In genomic region chr1:24367570-24368517, GRCm38 (mm10) we compare ENCODE assay signal across 9 mouse cellular contexts.
A peak's percentile ranks its signal among the peaks of the same experiment; 100 is the strongest.
DNase-seq lines count a peak whose midpoint lies in the region; ATAC-seq and TF ChIP-seq lines count a peak whose summit lies in the region.
"Had no signal": no experiment of that assay in that cellular context is flagged by ENCODE, and none has a peak within 500 bp of the region (broad histone marks: within the 10 kb centered on the region; RNA-seq: fewer than 3 reads in every experiment).

No protein-coding gene starts in this region.

- no peak for ATAC-seq in lung, embryonic 14.5 days (ENCODE audit: insufficient read depth)
- ATAC-seq in hindbrain, embryonic 14.5 days (ENCODE audit: low FRiP score) = no peak
- no peak for ATAC-seq in lung, embryonic 15.5 days (ENCODE audit: borderline replicate concordance, extremely low read depth, low FRiP score, low TSS enrichment)
- ATAC-seq in inflammation-experienced regulatory T-cells, adult 6 months = no peak

- H3K9me3 ChIP-seq in lung, embryonic 14.5 days (ENCODE audit: low read depth, low read length) = no peaks in the 10 kb centered on the region
- H3K9me3 ChIP-seq in hindbrain, embryonic 14.5 days (ENCODE audit: control insufficient read depth, low read length) = no peaks in the 10 kb centered on the region
- no peaks in the 10 kb centered on the region for H3K9me3 ChIP-seq in lung, embryonic 15.5 days

- H3K4me2 ChIP-seq in lung, embryonic 14.5 days = peak overlapping the region; percentile 36; the same call in 1 of the 2 replicates
- peak overlapping the region; percentile 32; the same call in 1 of the 2 replicates for H3K4me2 ChIP-seq in hindbrain, embryonic 14.5 days (replicated peaks)
- peak overlapping the region; percentile 24; the same call in 1 of the 2 replicates for H3K4me2 ChIP-seq in lung, embryonic 15.5 days

- H3K4me1 ChIP-seq in lung, embryonic 14.5 days (ENCODE audit: insufficient read depth) = no peaks in the 10 kb centered on the region
- H3K4me1 ChIP-seq in cortical plate, adult 2 months (ENCODE audit: control insufficient read depth, insufficient read depth, low read length) = no peaks in the 10 kb centered on the region
- no peaks in the 10 kb centered on the region for H3K4me1 ChIP-seq in hindbrain, embryonic 14.5 days (replicated peaks; ENCODE audit: control insufficient read depth, insufficient read depth, low read length)
- peaks cover 4% of the 10 kb centered on the region; the same call in 1 of the 2 replicates for H3K4me1 ChIP-seq in lung, embryonic 15.5 days
- H3K4me1 ChIP-seq: megakaryocyte, embryonic 14.5 days had no signal

- no peaks in the 10 kb centered on the region for H3K27me3 ChIP-seq in lung, embryonic 14.5 days (ENCODE audit: insufficient read depth, low read length)
- no peaks in the 10 kb centered on the region for H3K27me3 ChIP-seq in hindbrain, embryonic 14.5 days (ENCODE audit: control insufficient read depth, insufficient read depth, low read length)
- no peaks in the 10 kb centered on the region for H3K27me3 ChIP-seq in lung, embryonic 15.5 days
- H3K27me3 ChIP-seq: megakaryocyte, embryonic 14.5 days had no signal

- peak; percentile 77 for DNase-seq in lung, embryonic 14.5 days
- DNase-seq in lung, postnatal 25 days (ENCODE audit: low spot score) = no peak
- DNase-seq in brain, adult 2 months (ENCODE audit: low read depth, low spot score) = peak; percentile 63
- peak; percentile 81 for DNase-seq in hindbrain, embryonic 14.5 days (ENCODE audit: low spot score)

- no peak overlapping the region for H3K9ac ChIP-seq in lung, embryonic 14.5 days
- 0 out of 2 replicates have a peak overlapping the region, but pooled peaks have one; percentile 4 for H3K9ac ChIP-seq in hindbrain, embryonic 14.5 days
- no peak overlapping the region for H3K9ac ChIP-seq in lung, embryonic 15.5 days

- no peaks in the 10 kb centered on the region for H3K36me3 ChIP-seq in lung, embryonic 14.5 days (ENCODE audit: insufficient read depth)
- no peaks in the 10 kb centered on the region for H3K36me3 ChIP-seq in hindbrain, embryonic 14.5 days (replicated peaks; ENCODE audit: control insufficient read depth, insufficient read depth)
- H3K36me3 ChIP-seq in lung, embryonic 15.5 days = no peaks in the 10 kb centered on the region

- 44% methylated on average over 19 of the region's 19 CpGs for WGBS in lung, embryonic 14.5 days
- 49% methylated on average over 19 of the region's 19 CpGs for WGBS in hindbrain, embryonic 14.5 days
- 40% methylated on average over 19 of the region's 19 CpGs for WGBS in lung, embryonic 15.5 days

- TF ChIP-seq CTCF in lung, embryonic 14.5 days (IDR thresholded peaks at IDR 0.05; ENCODE audit: low read depth) = peak; percentile 70
- TF ChIP-seq CTCF in cortical plate, adult 2 months (IDR thresholded peaks at IDR 0.05; ENCODE audit: extremely low read depth, insufficient read depth, low read length) = peak; percentile 53; the same call in 1 of the 2 replicates

- no peak for TF ChIP-seq POLR2A in cortical plate, adult 2 months (IDR thresholded peaks at IDR 0.05; ENCODE audit: extremely low read depth, insufficient read depth, low read length)

- no peak overlapping the region for H3K4me3 ChIP-seq in lung, embryonic 14.5 days (ENCODE audit: low read depth, low read length)
- H3K4me3 ChIP-seq in cortical plate, adult 2 months (ENCODE audit: insufficient read depth, low read length) = no peak overlapping the region
- no peak overlapping the region for H3K4me3 ChIP-seq in hindbrain, embryonic 14.5 days (replicated peaks; ENCODE audit: low read length)
- H3K4me3 ChIP-seq in lung, embryonic 15.5 days = no peak overlapping the region
- H3K4me3 ChIP-seq: erythroblast, embryonic 14.5 days; megakaryocyte, embryonic 14.5 days had no signal

- no peak overlapping the region for H3K27ac ChIP-seq in lung, embryonic 14.5 days (ENCODE audit: low read depth)
- H3K27ac ChIP-seq in cortical plate, adult 2 months (ENCODE audit: insufficient read depth, low read length) = no peak overlapping the region
- no peak overlapping the region for H3K27ac ChIP-seq in hindbrain, embryonic 14.5 days
- H3K27ac ChIP-seq in lung, embryonic 15.5 days = no peak overlapping the region
